Mouse (Mus musculus) midbrain, embryonic 15.5 days (tissue): Measurements from ENCODE around the gene Gys2. TPM values are rescaled to one million over a fixed set of nuclear protein-coding genes. Genes with fewer than 3 reads are reported as not detected.

Experiments
- ATAC-seq: fragments of 200-750 bp; cut with Nextera tagmentation; replicated peaks from 2 replicates; pipeline ENCODE4 v1.8.0; 2017; ENCODE audit warnings: moderate TSS enrichment
- H3K27ac ChIP-seq: fragments of 300-500 bp; sonication (generic); 2 replicates; pipeline ENCODE4 v1.5.1; 2015; ENCODE audit warnings: mild to moderate bottlenecking, inconsistent platforms
- H3K27me3 ChIP-seq: fragments of 300-500 bp; sonication (generic); replicated peaks from 2 replicates; pipeline ENCODE4 v1.6.1; 2015; ENCODE audit warnings: inconsistent platforms
- H3K36me3 ChIP-seq: fragments of 300-500 bp; sonication (generic); replicated peaks from 2 replicates; pipeline ENCODE4 v1.6.1; 2015; ENCODE audit warnings: inconsistent platforms
- H3K4me1 ChIP-seq: fragments of 300-500 bp; sonication (generic); 2 replicates; pipeline ENCODE4 v1.6.1; 2015; ENCODE audit warnings: inconsistent platforms
- H3K4me2 ChIP-seq: fragments of 300-500 bp; sonication (generic); 2 replicates; pipeline ENCODE4 v1.6.1; 2015; ENCODE audit warnings: inconsistent platforms, mild to moderate bottlenecking, moderate library complexity
- H3K4me3 ChIP-seq: fragments of 300-500 bp; sonication (generic); 2 replicates; pipeline ENCODE4 v1.5.1; 2015; ENCODE audit warnings: mild to moderate bottlenecking, inconsistent platforms
- H3K9ac ChIP-seq: fragments of 300-500 bp; sonication (generic); 2 replicates; pipeline ENCODE4 v1.6.1; 2015; ENCODE audit warnings: mild to moderate bottlenecking, inconsistent platforms
- H3K9me3 ChIP-seq: fragments of 300-500 bp; sonication (generic); 2 replicates; pipeline ENCODE4 v1.6.1; 2016; ENCODE audit warnings: inconsistent platforms
- WGBS: fragments of 180-500 bp; shearing (Covaris S2); methylation state at CpG from one replicate; pipeline ENCODE4 v1.1.7; 2015; ENCODE audit warnings: mixed read lengths; 5-methylcytosine and 5-hydroxymethylcytosine counted together
- polyA plus RNA-seq: library from polyadenylated mRNA; unstranded; fragments of >200 nt; fragmentation: Nextera tagmentation; extraction: Ambion mirVana; gene quantifications from 2 replicates; pipeline ENCODE4 v1.2.1, GENCODE M21; 2015

The Gys2 gene
- polyA plus RNA-seq, 1 experiment from 2014 or later = 0.12 TPM

DNA sequence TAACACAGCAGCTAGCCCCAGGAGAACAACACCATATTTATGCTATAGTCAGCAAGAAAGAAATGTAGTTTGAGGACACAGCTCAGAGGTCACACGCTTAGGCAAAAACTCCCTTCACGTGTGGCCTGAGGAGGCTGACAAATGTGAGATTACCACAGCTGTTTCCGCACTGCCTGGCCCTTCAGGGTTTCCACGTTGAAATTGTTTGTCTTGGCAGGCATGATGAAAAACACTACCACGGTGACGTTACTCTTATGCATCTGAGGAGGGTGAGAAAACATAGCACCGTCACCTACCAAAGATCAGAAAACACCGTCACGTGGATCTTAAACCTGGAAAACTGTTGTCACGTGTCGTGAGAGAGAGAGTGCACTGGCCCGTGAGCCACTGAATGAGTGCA is 21.5 kb downstream of the Gys2 start:
- ATAC-seq = no peak

GRCm38 (mm10) chr6:142429072-142429471 is 43.8 kb downstream of the Gys2 start:
- Histone ChIP-seq H3K9ac (no peak overlapping the region), H3K4me3 (no peak overlapping the region), H3K27me3 (no peaks in the 10 kb centered on the region), H3K36me3 (no peaks in the 10 kb centered on the region), H3K27ac (no peak overlapping the region), H3K9me3 (no peaks in the 10 kb centered on the region), H3K4me2 (no peak overlapping the region), H3K4me1 (no peaks in the 10 kb centered on the region)
- ATAC-seq = no peak

More for the DNA sequence above, 21.5 kb downstream of the Gys2 start:
- WGBS = 84% methylated on average over 12 of the region's 12 CpGs
- H3K9ac ChIP-seq = no peak overlapping the region
- no peak overlapping the region for H3K27ac ChIP-seq
- H3K4me2 ChIP-seq = no peak overlapping the region
- H3K4me3 ChIP-seq = no peak overlapping the region
- H3K4me1 ChIP-seq = no peaks in the 10 kb centered on the region
- H3K36me3 ChIP-seq = no peaks in the 10 kb centered on the region
- H3K9me3 ChIP-seq = no peaks in the 10 kb centered on the region
- H3K27me3 ChIP-seq = no peaks in the 10 kb centered on the region

DNA sequence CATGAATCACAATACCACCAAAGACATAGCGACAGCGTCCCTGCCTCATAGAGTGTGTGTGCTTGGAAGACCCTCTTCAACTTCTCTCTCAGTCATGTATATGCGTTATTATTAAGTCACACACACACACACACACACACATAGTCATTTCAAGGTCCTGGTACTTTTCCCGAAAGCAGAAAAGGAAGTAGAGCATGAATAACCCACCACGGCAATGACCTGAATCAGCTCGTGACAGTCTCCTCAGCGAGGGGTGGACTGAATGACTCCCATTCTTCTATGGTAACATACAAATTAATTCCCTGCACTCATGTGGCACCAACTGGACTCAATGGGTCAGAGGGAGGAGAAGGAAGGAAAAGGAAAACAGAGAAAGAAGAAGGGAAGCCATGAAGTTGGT is 47.9 kb downstream of the Gys2 start:
- Histone ChIP-seq H3K4me1 (no peaks in the 10 kb centered on the region), H3K9ac (no peak overlapping the region), H3K9me3 (no peaks in the 10 kb centered on the region), H3K4me2 (no peak overlapping the region), H3K27me3 (no peaks in the 10 kb centered on the region), H3K36me3 (no peaks in the 10 kb centered on the region), H3K27ac (no peak overlapping the region), H3K4me3 (no peak overlapping the region)
- no peak for ATAC-seq
- WGBS = 67% methylated on average over 7 of the region's 7 CpGs

GRCm38 (mm10) chr6:142414597-142414996 is 58.3 kb downstream of the Gys2 start:
- H3K9me3 ChIP-seq = no peaks in the 10 kb centered on the region
- H3K4me2 ChIP-seq = peak overlapping the region; percentile 84
- peak overlapping the region; percentile 42 for H3K4me3 ChIP-seq
- peaks cover 12% of the 10 kb centered on the region for H3K4me1 ChIP-seq
- no peaks in the 10 kb centered on the region for H3K36me3 ChIP-seq
- peak; percentile 60 for ATAC-seq
- H3K9ac ChIP-seq = peak overlapping the region; percentile 38; the same call in 1 of the 2 replicates
- 0% methylated on average over 23 of the region's 24 CpGs for WGBS
- H3K27me3 ChIP-seq = peaks cover 13% of the 10 kb centered on the region
- no peak overlapping the region for H3K27ac ChIP-seq

GRCm38 (mm10) chr6:142413845-142414244 is 59.1 kb downstream of the Gys2 start:
- H3K27me3 ChIP-seq = peaks cover 13% of the 10 kb centered on the region
- H3K9me3 ChIP-seq = no peaks in the 10 kb centered on the region
- 17% methylated on average over 12 of the region's 12 CpGs for WGBS
- H3K9ac ChIP-seq = no peak overlapping the region
- peak overlapping the region; percentile 42 for H3K4me3 ChIP-seq
- H3K36me3 ChIP-seq = no peaks in the 10 kb centered on the region
- H3K4me1 ChIP-seq = peaks cover 12% of the 10 kb centered on the region
- H3K4me2 ChIP-seq = peak overlapping the region; percentile 84
- H3K27ac ChIP-seq = no peak overlapping the region
- ATAC-seq = 0 out of 2 replicates have a peak, but pooled peaks have one; percentile 30

- Histone ChIP-seq H3K27me3 (peaks cover 13% of the 10 kb centered on the region), H3K4me2 (peak within 1 kb of the TSS; percentile 84), H3K36me3 (no peaks in the 10 kb centered on the region), H3K4me3 (peak within 1 kb of the TSS; percentile 42), H3K9ac (no peak within 1 kb of the TSS), H3K27ac (no peak within 1 kb of the TSS), H3K9me3 (no peaks in the 10 kb centered on the region), H3K4me1 (peaks cover 12% of the 10 kb centered on the region)
- ATAC-seq = no peak
- WGBS = 73% methylated on average over 11 of the region's 11 CpGs
Measured at GRCm38 (mm10) chr6:142412906-142413491, 59.9 kb downstream of the Gys2 start, which contains the start of gene Spx. Gene Spx, plus strand, starts transcription at chr6:142413441.

GRCm38 (mm10) chr6:142411140-142411539 is 61.8 kb downstream of the Gys2 start:
- Histone ChIP-seq H3K27me3 (peaks cover 13% of the 10 kb centered on the region), H3K9me3 (no peaks in the 10 kb centered on the region), H3K4me3 (no peak overlapping the region), H3K27ac (no peak overlapping the region), H3K4me1 (peaks cover 12% of the 10 kb centered on the region), H3K4me2 (no peak overlapping the region), H3K36me3 (no peaks in the 10 kb centered on the region), H3K9ac (no peak overlapping the region)
- 3% methylated on average over 1 of the region's 1 CpGs for WGBS
- no peak for ATAC-seq

DNA sequence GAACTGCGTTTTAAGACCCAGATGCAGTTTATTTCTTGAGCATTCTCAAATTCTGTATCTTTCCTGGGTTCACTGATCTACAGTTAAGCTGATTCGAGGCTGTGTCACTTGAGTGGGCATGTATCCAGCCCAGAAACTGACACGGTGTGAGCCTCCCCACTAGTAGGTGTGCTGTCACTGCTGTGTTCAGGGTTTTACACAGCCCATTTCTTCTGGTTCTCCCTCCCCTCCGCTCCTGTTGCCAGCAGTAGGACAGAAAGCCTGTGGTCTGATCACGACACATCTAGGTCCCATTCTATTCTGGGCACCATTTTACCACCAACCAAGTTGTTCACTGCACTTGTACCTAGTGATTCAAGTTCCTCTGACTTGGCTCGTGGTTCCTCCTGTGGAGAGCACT is 77.2 kb downstream of the Gys2 start:
- Histone ChIP-seq H3K4me3 (no peak overlapping the region), H3K4me2 (no peak overlapping the region), H3K36me3 (peaks cover 29% of the 10 kb centered on the region), H3K27me3 (no peaks in the 10 kb centered on the region), H3K27ac (no peak overlapping the region), H3K9me3 (no peaks in the 10 kb centered on the region), H3K4me1 (no peaks in the 10 kb centered on the region), H3K9ac (no peak overlapping the region)
- no peak for ATAC-seq
- 90% methylated on average over 6 of the region's 6 CpGs for WGBS

GRCm38 (mm10) chr6:142394669-142395068 is 78.2 kb downstream of the Gys2 start:
- WGBS = 85% methylated on average over 5 of the region's 5 CpGs
- Histone ChIP-seq H3K27ac (no peak overlapping the region), H3K4me2 (no peak overlapping the region), H3K9ac (no peak overlapping the region), H3K9me3 (no peaks in the 10 kb centered on the region), H3K4me1 (no peaks in the 10 kb centered on the region), H3K27me3 (no peaks in the 10 kb centered on the region), H3K4me3 (no peak overlapping the region), H3K36me3 (peaks cover 23% of the 10 kb centered on the region)
- no peak for ATAC-seq

GRCm38 (mm10) chr6:142392312-142392711 is 80.6 kb downstream of the Gys2 start:
- no peaks in the 10 kb centered on the region for H3K9me3 ChIP-seq
- no peak overlapping the region for H3K27ac ChIP-seq
- H3K27me3 ChIP-seq = no peaks in the 10 kb centered on the region
- H3K36me3 ChIP-seq = peaks cover 23% of the 10 kb centered on the region
- no peak overlapping the region for H3K9ac ChIP-seq
- H3K4me2 ChIP-seq = no peak overlapping the region
- H3K4me3 ChIP-seq = no peak overlapping the region
- no peak for ATAC-seq
- H3K4me1 ChIP-seq = peaks cover 18% of the 10 kb centered on the region
- WGBS = 95% methylated on average over 5 of the region's 5 CpGs

- H3K4me1 ChIP-seq = peaks cover 24% of the 10 kb centered on the region
- no peaks in the 10 kb centered on the region for H3K9me3 ChIP-seq
- no peak overlapping the region for H3K9ac ChIP-seq
- no peak for ATAC-seq
- H3K4me3 ChIP-seq = no peak overlapping the region
- H3K36me3 ChIP-seq = 0 out of 2 replicates have a peak, but pooled peaks cover under 1% of the 10 kb centered on the region
- 97% methylated on average over 2 of the region's 2 CpGs for WGBS
- H3K27ac ChIP-seq = no peak overlapping the region
- H3K27me3 ChIP-seq = no peaks in the 10 kb centered on the region
- no peak overlapping the region for H3K4me2 ChIP-seq
Measured at GRCm38 (mm10) chr6:142389101-142389500, 83.8 kb downstream of the Gys2 start.

- no peaks in the 10 kb centered on the region for H3K27me3 ChIP-seq
Measured at GRCm38 (mm10) chr6:142387755-142388271, 85.1 kb downstream of the Gys2 start.

More at GRCm38 (mm10) chr6:142387755-142388271, 85.1 kb downstream of the Gys2 start:
- H3K9ac ChIP-seq = peak overlapping the region; percentile 84
- no peak overlapping the region for H3K27ac ChIP-seq
- H3K4me3 ChIP-seq = peak overlapping the region; percentile 95
- no peak for ATAC-seq
- H3K4me2 ChIP-seq = peak overlapping the region; percentile 61
- peaks cover 24% of the 10 kb centered on the region for H3K4me1 ChIP-seq
- H3K9me3 ChIP-seq = no peaks in the 10 kb centered on the region
- 22% methylated on average over 8 of the region's 8 CpGs for WGBS
- H3K36me3 ChIP-seq = no peaks in the 10 kb centered on the region
